Mouse (Mus musculus) intestine, embryonic 14.5 days (tissue): Measurements from ENCODE around the gene Acacb. TPM values are rescaled to one million over a fixed set of nuclear protein-coding genes. Genes with fewer than 3 reads are reported as not detected.

Source experiments
- ATAC-seq: fragments of 200-750 bp; cut with Nextera tagmentation; replicated peaks from 2 replicates; pipeline ENCODE4 v1.8.0; 2017; ENCODE audit warnings: low read depth, moderate number of reproducible peaks, moderate TSS enrichment, moderate library complexity; ENCODE audit not compliant: low FRiP score, low TSS enrichment
- DNase-seq: peaks from one replicate; pipeline ENCODE4 v3.0.0-alpha.2; 2018; ENCODE audit warnings: low spot score
- H3K27ac ChIP-seq: fragments of 300-500 bp; sonication (generic); 2 replicates; pipeline ENCODE4 v1.5.1; 2014; ENCODE audit warnings: low read depth, mild to moderate bottlenecking, control low read depth
- H3K27me3 ChIP-seq: fragments of 300-500 bp; sonication (generic); replicated peaks from 2 replicates; pipeline ENCODE4 v1.6.1; 2014; ENCODE audit warnings: low read length, control low read depth; ENCODE audit not compliant: control insufficient read depth, insufficient read depth
- H3K36me3 ChIP-seq: fragments of 300-500 bp; sonication (generic); 2 replicates; pipeline ENCODE4 v1.6.1; 2014; ENCODE audit warnings: low read length, control low read depth; ENCODE audit not compliant: control insufficient read depth, insufficient read depth
- H3K4me1 ChIP-seq: fragments of 300-500 bp; sonication (generic); replicated peaks from 2 replicates; pipeline ENCODE4 v1.6.1; 2014; ENCODE audit warnings: low read length, control low read depth, mixed read lengths; ENCODE audit not compliant: control insufficient read depth, insufficient read depth
- H3K4me2 ChIP-seq: fragments of 300-500 bp; sonication (generic); 2 replicates; pipeline ENCODE4 v1.6.1; 2014; ENCODE audit warnings: low read length
- H3K4me3 ChIP-seq: fragments of 300-500 bp; sonication (generic); 2 replicates; pipeline ENCODE4 v1.5.1; 2014; ENCODE audit warnings: low read depth, low read length, control low read depth, mixed read lengths
- H3K9ac ChIP-seq: fragments of 300-500 bp; sonication (generic); 2 replicates; pipeline ENCODE4 v1.6.1; 2014; ENCODE audit warnings: mild to moderate bottlenecking, low read length
- H3K9me3 ChIP-seq: fragments of 300-500 bp; sonication (generic); 2 replicates; pipeline ENCODE4 v1.6.1; 2016; ENCODE audit warnings: low read length, control low read depth; ENCODE audit not compliant: control insufficient read depth
- WGBS: fragments of 180-500 bp; shearing (Covaris S2); extraction: QIAGEN DNeasy Blood & Tissue Kit; methylation state at CpG from one replicate; pipeline ENCODE4 v1.1.7; 2014; 5-methylcytosine and 5-hydroxymethylcytosine counted together
- polyA plus RNA-seq: library from polyadenylated mRNA; unstranded; fragments of >200 nt; fragmentation: Nextera tagmentation; extraction: Ambion mirVana; gene quantifications from 2 replicates; pipeline ENCODE4 v1.2.1, GENCODE M21; 2014

Acacb gene
- polyA plus RNA-seq, 1 experiment from 2014 or later, result 2.4 TPM

DNA sequence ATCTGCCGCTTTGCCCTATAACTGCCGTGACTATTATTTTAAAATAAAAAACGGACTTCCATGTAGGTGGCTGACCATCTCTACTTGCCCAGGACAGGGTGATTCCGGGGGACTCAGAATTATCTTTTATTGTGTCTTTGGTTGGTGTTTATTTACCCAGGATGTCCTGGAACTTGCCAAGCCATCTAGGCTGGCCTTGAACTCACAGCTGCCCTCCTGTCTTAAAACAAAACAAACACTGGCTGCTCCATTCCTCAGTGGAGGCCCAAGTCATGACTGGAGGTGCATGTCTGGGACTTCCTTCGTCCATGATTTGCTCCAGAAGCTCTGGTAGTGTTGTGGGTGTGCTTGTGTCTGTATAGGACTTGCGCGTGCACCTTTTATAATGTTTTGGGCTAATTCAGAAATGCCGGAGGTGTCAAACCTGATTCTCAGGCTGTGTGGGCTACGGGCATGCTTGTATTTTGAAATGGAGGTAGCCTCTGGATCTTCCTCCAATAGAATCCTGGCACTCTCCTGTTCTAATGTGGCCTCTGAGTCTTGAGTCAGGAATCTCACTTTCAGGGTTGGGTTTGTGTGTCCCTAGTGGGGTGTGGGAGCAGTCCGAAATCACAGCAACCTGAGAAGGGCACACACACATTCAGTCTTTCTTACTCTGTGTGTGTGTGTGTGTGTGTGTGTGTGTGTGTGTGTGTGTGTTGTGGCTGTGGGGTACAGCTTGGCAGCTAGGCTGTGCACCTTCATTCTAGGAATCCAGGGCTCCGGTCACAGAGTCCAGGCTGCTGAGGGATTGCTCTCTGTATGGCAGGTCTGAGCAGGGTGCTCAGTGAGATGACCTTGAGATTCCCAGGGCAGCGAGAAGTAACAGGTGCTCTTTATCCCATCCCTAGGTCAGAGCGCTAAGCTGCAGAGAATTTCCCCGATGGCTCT is 973 bp downstream of the Acacb start:
- H3K9ac ChIP-seq, result no peak overlapping the region
- 73% methylated on average over 14 of the region's 14 CpGs for WGBS
- H3K27ac ChIP-seq, result peak overlapping the region; percentile 16; the same call in 1 of the 2 replicates
- H3K4me3 ChIP-seq, result no peak overlapping the region
- ATAC-seq (no peak), DNase-seq (no peak)
- no peaks in the 10 kb centered on the region for H3K9me3 ChIP-seq
- H3K36me3 ChIP-seq, result no peaks in the 10 kb centered on the region
- H3K4me1 ChIP-seq, result peaks cover 13% of the 10 kb centered on the region
- H3K4me2 ChIP-seq, result no peak overlapping the region
- H3K27me3 ChIP-seq, result no peaks in the 10 kb centered on the region

DNA sequence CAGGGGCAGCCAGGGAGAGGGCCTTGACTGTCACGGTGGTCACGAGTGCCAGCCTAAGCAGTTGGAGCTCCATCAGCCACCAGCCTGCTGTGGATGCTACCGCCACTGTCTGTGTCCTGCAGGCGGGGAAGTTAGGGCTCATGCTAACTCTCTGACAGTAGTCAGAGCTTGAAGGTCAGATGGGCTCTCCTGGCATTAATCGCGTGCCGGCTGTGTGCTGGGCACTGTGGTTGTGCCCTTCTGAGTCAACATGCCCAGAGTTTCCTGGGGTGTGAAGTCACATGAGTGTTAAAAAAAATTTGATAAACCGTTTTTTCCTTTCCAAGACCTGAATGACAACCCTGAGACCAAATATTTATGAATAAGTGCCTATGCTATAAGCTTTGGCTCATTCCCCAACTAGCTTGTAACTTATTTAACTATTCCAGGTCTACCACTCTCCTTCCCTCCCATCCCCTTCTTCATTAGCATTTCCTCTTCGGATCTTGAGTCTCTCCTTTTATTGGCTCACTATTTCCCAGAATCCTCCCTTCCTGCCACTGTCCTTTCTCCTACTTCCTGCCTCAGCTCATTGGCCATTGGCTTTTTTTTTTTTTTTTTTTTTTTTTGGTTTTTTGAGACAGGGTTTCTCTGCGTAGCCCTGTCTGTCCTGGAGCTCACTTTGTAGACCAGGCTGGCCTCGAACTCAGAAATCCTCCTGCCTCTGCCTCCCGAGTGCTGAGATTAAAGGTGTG is 6.2 kb downstream of the Acacb start:
- Histone ChIP-seq H3K9me3 (no peaks in the 10 kb centered on the region), H3K4me2 (no peak overlapping the region), H3K4me3 (no peak overlapping the region), H3K27ac (no peak overlapping the region), H3K9ac (no peak overlapping the region), H3K27me3 (no peaks in the 10 kb centered on the region), H3K4me1 (no peaks in the 10 kb centered on the region), H3K36me3 (no peaks in the 10 kb centered on the region)
- WGBS, result 83% methylated on average over 12 of the region's 12 CpGs
- ATAC-seq (no peak), DNase-seq (no peak)

DNA sequence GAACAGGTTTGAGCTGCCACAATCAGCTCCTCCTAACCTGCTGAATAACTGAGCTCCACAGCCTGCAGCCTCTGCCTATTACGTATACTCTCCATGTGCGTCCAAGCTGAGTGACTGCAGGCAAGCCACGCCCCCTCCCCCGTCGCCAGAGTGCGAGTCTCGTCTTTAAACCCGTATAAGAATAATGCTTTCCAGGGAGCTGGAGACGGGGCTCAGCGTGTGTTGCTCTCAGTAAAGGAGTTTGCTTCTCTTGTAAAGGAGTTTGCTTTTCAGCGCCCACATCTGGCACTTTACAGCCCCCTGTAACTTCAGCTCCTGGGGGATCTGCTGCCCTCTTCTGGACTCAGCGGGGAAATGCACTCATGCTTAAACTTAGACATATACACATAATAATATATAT is 7.2 kb downstream of the Acacb start:
- WGBS, result 11% methylated on average over 12 of the region's 12 CpGs
- ATAC-seq, result no peak
- Histone ChIP-seq H3K27me3 (no peaks in the 10 kb centered on the region), H3K4me3 (0 out of 2 replicates have a peak overlapping the region, but pooled peaks have one; percentile 8), H3K9me3 (no peaks in the 10 kb centered on the region), H3K9ac (no peak overlapping the region), H3K36me3 (no peaks in the 10 kb centered on the region), H3K27ac (no peak overlapping the region), H3K4me1 (no peaks in the 10 kb centered on the region), H3K4me2 (peak overlapping the region; percentile 30)
- peak; percentile 70 for DNase-seq

DNA sequence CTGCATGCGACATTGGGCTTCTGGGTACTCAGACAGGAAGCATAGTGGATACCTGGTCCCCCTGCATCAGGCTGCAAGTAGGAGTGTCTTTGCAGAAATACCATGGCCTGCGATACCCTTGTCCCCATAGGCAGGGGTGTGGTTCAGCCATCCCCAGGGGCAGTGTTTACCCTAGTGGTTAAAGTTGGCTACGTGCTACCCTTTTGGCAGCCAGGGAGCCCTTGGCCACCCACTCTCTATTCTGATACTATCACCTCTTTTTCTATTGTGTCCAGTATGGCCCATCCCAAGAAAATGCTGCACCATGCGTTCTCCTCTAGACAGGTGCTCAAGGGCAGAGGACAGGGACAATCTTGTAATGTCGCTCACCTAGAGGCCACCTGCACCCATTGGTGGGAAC is 8.4 kb downstream of the Acacb start:
- Histone ChIP-seq H3K9me3 (no peaks in the 10 kb centered on the region), H3K4me2 (no peak overlapping the region), H3K4me3 (no peak overlapping the region), H3K9ac (no peak overlapping the region), H3K36me3 (no peaks in the 10 kb centered on the region), H3K4me1 (no peaks in the 10 kb centered on the region), H3K27ac (no peak overlapping the region), H3K27me3 (no peaks in the 10 kb centered on the region)
- 80% methylated on average over 5 of the region's 5 CpGs for WGBS
- no peak for DNase-seq
- no peak for ATAC-seq

DNA sequence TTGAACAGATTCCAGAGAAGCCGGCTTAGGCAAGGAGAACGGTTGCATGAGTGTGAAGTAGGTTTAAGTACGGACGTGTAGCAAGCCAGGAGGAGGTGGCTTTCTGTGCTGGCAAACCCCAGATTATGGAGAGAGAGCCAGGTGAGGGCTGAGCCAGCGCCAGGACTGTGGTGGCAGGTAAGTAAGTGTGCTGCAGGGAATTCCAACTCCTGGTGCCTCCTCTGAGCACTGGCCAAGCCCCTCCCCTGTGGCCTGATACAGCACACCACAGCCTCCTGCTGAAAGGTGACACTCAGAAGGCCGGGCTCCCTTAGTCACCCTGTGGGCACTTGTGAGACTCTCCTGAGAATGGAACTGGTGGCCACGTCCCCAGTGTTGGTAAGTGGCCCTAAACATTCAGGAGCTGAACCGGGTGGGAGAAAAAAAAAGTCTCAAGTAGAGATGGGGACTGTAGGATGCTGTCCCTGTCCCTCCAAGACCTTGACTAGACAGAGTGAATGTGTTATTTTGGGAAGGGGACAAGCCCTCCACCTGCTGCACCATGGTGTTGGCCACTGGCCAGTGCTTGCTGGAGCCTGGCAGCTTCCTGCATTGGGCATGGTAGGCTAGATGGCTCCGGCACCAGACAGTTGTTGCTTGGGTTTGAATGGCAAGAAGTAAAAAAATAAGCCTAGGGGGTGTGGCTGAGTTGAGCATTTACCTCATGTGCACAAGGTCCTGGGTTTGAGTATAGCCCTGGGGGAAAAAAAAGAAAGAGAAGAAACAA is 9.0 kb downstream of the Acacb start:
- no peak for ATAC-seq
- DNase-seq, result no peak
- Histone ChIP-seq H3K27me3 (no peaks in the 10 kb centered on the region), H3K4me1 (no peaks in the 10 kb centered on the region), H3K27ac (no peak overlapping the region), H3K4me2 (no peak overlapping the region), H3K9ac (no peak overlapping the region), H3K9me3 (no peaks in the 10 kb centered on the region), H3K4me3 (no peak overlapping the region), H3K36me3 (no peaks in the 10 kb centered on the region)
- WGBS, result 65% methylated on average over 9 of the region's 9 CpGs

DNA sequence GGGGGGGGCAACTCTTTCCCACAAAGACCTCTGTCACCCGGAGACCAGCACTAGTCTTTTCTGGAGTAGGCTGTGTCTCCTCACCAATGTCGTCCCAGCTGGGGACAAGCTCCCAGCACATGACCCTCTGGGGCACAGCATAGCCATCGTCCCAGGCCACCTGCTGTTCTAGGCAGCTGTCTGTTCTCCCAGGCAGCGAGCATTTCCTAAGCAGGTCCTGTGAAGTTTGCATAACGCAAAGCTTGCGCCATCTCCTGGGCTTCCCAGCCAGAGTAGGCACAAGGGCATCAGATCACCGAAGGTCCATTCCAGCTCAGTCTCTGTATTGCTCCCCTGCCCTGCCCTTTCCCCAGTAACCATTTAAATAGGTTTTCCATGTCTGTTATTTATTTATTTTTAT is 10.9 kb downstream of the Acacb start:
- Histone ChIP-seq H3K4me3 (no peak overlapping the region), H3K36me3 (no peaks in the 10 kb centered on the region), H3K4me1 (no peaks in the 10 kb centered on the region), H3K9ac (no peak overlapping the region), H3K27ac (no peak overlapping the region), H3K27me3 (no peaks in the 10 kb centered on the region), H3K9me3 (no peaks in the 10 kb centered on the region), H3K4me2 (no peak overlapping the region)
- DNase-seq (no peak), ATAC-seq (no peak)
- WGBS, result 60% methylated on average over 7 of the region's 7 CpGs

DNA sequence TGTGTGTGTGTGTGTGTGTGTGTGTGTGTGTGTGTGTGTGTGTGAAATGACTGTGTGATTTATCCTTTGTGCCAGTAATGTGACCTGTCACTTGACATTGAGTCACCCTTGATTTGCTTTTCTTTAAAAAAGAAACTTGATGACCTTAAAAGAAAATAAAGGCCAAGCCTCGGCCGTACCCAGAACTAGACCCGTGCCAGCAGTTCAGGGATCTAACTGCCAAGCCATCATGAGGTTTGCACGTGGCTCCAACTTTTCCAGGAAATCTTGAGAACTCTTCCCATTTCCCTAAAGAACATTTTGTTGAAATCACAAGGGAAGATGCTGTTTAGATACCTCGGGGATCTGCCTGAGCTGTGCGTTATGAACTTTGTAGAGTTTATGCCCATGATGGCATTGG is 15.1 kb downstream of the Acacb start:
- no peaks in the 10 kb centered on the region for H3K4me1 ChIP-seq
- no peaks in the 10 kb centered on the region for H3K27me3 ChIP-seq
- ATAC-seq, result no peak
- no peak overlapping the region for H3K27ac ChIP-seq
- H3K9me3 ChIP-seq, result no peaks in the 10 kb centered on the region
- 84% methylated on average over 6 of the region's 6 CpGs for WGBS
- H3K4me2 ChIP-seq, result no peak overlapping the region
- no peak for DNase-seq
- H3K36me3 ChIP-seq, result no peaks in the 10 kb centered on the region
- H3K9ac ChIP-seq, result no peak overlapping the region
- H3K4me3 ChIP-seq, result no peak overlapping the region

DNA sequence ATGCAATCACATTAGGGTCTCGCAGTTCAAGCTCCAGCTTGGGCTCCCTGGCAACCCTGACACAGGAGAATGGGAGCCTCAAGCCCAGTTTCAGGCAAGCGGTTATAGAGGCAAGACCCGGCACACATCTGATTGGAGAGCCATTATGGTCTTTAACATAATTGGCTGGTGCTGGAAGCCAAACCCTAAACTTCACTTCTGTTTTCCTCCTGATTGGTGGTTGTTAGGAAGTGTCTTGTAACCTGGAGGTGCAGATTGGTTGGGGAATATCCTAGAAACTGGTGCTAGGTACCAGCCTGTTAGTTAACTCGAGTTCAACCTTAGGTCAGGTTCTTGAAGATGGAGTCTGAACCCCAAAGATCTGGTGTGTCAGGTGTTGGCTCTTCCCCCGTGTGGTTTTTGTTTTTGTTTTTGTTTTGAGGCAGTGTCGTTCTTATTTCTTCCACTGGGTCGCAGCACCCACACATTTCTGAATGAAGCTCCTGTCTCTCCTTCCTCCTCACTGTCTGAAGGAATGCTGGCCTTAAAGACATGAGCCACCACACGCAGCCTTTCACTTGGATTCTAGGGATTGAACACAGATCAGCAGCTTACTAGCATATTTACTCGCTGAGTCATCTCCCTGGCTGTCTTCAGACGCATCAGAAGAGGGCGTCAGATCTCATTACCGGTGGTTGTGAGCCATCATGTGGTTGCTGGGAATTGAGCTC is 15.9 kb downstream of the Acacb start:
- H3K9ac ChIP-seq, result no peak overlapping the region
- H3K4me1 ChIP-seq, result no peaks in the 10 kb centered on the region
- no peak for DNase-seq
- H3K36me3 ChIP-seq, result no peaks in the 10 kb centered on the region
- H3K4me2 ChIP-seq, result no peak overlapping the region
- no peak overlapping the region for H3K27ac ChIP-seq
- H3K27me3 ChIP-seq, result no peaks in the 10 kb centered on the region
- no peak overlapping the region for H3K4me3 ChIP-seq
- no peaks in the 10 kb centered on the region for H3K9me3 ChIP-seq
- WGBS, result 49% methylated on average over 12 of the region's 12 CpGs
- no peak for ATAC-seq
